Comparison of ENCODE assay signal across 22 mouse cellular contexts in genomic region chr9:111523871-111524270, GRCm38 (mm10).
DNase-seq lines count a peak whose midpoint lies in the region; TF ChIP-seq lines count a peak whose summit lies in the region.
"Had no signal": no experiment of that assay in that cellular context is flagged by ENCODE, and none has a peak within 500 bp of the region (broad histone marks: within the 10 kb centered on the region; RNA-seq: fewer than 3 reads in every experiment).

No protein-coding gene starts in this region.

- 0 out of 2 replicates have a peak, but pooled peaks cover 4% of the 10 kb centered on the region for H3K4me1 ChIP-seq in heart, embryonic 10.5 days
- H3K4me1 ChIP-seq: embryonic facial prominence, embryonic 10.5 days; embryonic facial prominence, embryonic 12.5 days; forebrain, embryonic 12.5 days; forebrain, embryonic 15.5 days had no signal

- DNase-seq in heart, adult 11 months: peak; percentile 53
- DNase-seq in heart, embryonic 10.5 days (ENCODE audit: low spot score): no peak
- DNase-seq in ES-CJ7 (ENCODE audit: low read depth, low spot score) (peak; percentile 42), MN1 (ENCODE audit: low spot score) (peak; percentile 45), ZHBTc4 (ENCODE audit: low read depth, low spot score) (peak; percentile 92)
- no peak for DNase-seq in frontal cortex, postnatal 36 days (ENCODE audit: low spot score in 2 of 2)
- no peak for DNase-seq in gastrocnemius, adult 2 months
- no peak for DNase-seq in cerebellum, adult 11-12 months
- DNase-seq: adrenal gland, adult 2 months; adrenal gland, postnatal 10 days; adrenal gland, postnatal 25 days; cerebellum, adult 11 months; cerebellum, adult 2 months; cerebellum, adult 9-10 months; cerebellum, postnatal 10 days; cerebellum, postnatal 25 days; forebrain, postnatal 0 days had no signal

- no peak for TF ChIP-seq CTCF in gastrocnemius, adult 2 months (IDR thresholded peaks at IDR 0.05)

- H3K27ac ChIP-seq in heart, embryonic 10.5 days: no peak overlapping the region
- H3K27ac ChIP-seq in gastrocnemius, adult 2 months: no peak overlapping the region
- H3K27ac ChIP-seq: embryonic facial prominence, embryonic 10.5 days; embryonic facial prominence, embryonic 12.5 days; forebrain, embryonic 12.5 days; forebrain, embryonic 15.5 days had no signal

- no peaks in the 10 kb centered on the region for H3K36me3 ChIP-seq in heart, embryonic 10.5 days
- H3K36me3 ChIP-seq: embryonic facial prominence, embryonic 10.5 days; embryonic facial prominence, embryonic 12.5 days; forebrain, embryonic 12.5 days; forebrain, embryonic 15.5 days; G1E had no signal

- H3K9me3 ChIP-seq in heart, embryonic 10.5 days: no peaks in the 10 kb centered on the region
- H3K9me3 ChIP-seq: embryonic facial prominence, embryonic 12.5 days; forebrain, embryonic 15.5 days had no signal

- intact Hi-C loops in gastrocnemius, adult 2 months (cut with DNase I): no loop called here

- 88% methylated on average over 3 of the region's 3 CpGs for WGBS in heart, embryonic 10.5 days

- H3K4me3 ChIP-seq in heart, embryonic 10.5 days: no peak overlapping the region
- H3K4me3 ChIP-seq in gastrocnemius, adult 2 months: no peak overlapping the region
- H3K4me3 ChIP-seq: embryonic facial prominence, embryonic 10.5 days; embryonic facial prominence, embryonic 12.5 days; forebrain, embryonic 12.5 days; forebrain, embryonic 15.5 days had no signal

- H3K27me3 ChIP-seq in heart, embryonic 10.5 days (ENCODE audit: insufficient read depth, poor library complexity, severe bottlenecking): no peaks in the 10 kb centered on the region
- H3K27me3 ChIP-seq: embryonic facial prominence, embryonic 12.5 days; forebrain, embryonic 12.5 days; forebrain, embryonic 15.5 days had no signal

Comparison
In these comparisons a context has a peak if more than half of its experiments do, and no peak if none do; other contexts are left out.
1. DNase-seq: peak in heart, adult 11 months (single experiment), ES-CJ7 (single experiment), MN1 (single experiment) and ZHBTc4 (single experiment); none in heart, embryonic 10.5 days (single experiment), frontal cortex, postnatal 36 days (0 of 2), gastrocnemius, adult 2 months (single experiment) and cerebellum, adult 11-12 months (single experiment).